Mouse (Mus musculus) midbrain, embryonic 11.5 days (tissue): ENCODE measurements around the gene Spire2. TPM values are rescaled to one million over a fixed set of nuclear protein-coding genes. Genes with fewer than 3 reads are reported as not detected.
"Not testable (repeated sequence)": the region's sequence is repeated elsewhere in the genome, so short reads cannot be mapped to it uniquely, and the experiment has no call there.

ENCODE experiments used
- ATAC-seq: fragments of 200-750 bp; cut with Nextera tagmentation; 2 replicates; pipeline ENCODE4 v1.8.0; 2017; ENCODE audit warnings: moderate TSS enrichment, moderate library complexity; ENCODE audit not compliant: low FRiP score
- DNase-seq: peaks from one replicate; pipeline ENCODE4 v3.0.0; 2015; ENCODE audit warnings: low spot score; ENCODE audit errors: missing footprints
- H3K27ac ChIP-seq: fragments of 300-500 bp; sonication (generic); 2 replicates; pipeline ENCODE4 v1.5.1; 2014; ENCODE audit warnings: low read depth, low read length
- H3K27me3 ChIP-seq: fragments of 300-500 bp; sonication (generic); 2 replicates; pipeline ENCODE4 v1.6.1; 2014; ENCODE audit warnings: mild to moderate bottlenecking, low read length, moderate library complexity, mixed read lengths; ENCODE audit not compliant: control insufficient read depth, insufficient read depth
- H3K36me3 ChIP-seq: fragments of 300-500 bp; sonication (generic); 2 replicates; pipeline ENCODE4 v1.6.1; 2014; ENCODE audit warnings: mild to moderate bottlenecking, low read length, moderate library complexity, mixed read lengths; ENCODE audit not compliant: control insufficient read depth, insufficient read depth
- H3K4me1 ChIP-seq: fragments of 300-500 bp; sonication (generic); 2 replicates; pipeline ENCODE4 v1.6.1; 2014; ENCODE audit warnings: low read length; ENCODE audit not compliant: control insufficient read depth, insufficient read depth
- H3K4me2 ChIP-seq: fragments of 300-500 bp; sonication (generic); 2 replicates; pipeline ENCODE4 v1.6.1; 2014; ENCODE audit warnings: mild to moderate bottlenecking, moderate library complexity
- H3K4me3 ChIP-seq: fragments of 300-500 bp; sonication (generic); 2 replicates; pipeline ENCODE4 v1.5.1; 2014; ENCODE audit warnings: low read depth, low read length
- H3K9ac ChIP-seq: fragments of 300-500 bp; sonication (generic); 2 replicates; pipeline ENCODE4 v1.6.1; 2014; ENCODE audit warnings: low read length
- H3K9me3 ChIP-seq: fragments of 300-500 bp; sonication (generic); 2 replicates; pipeline ENCODE4 v1.6.1; 2016; ENCODE audit warnings: low read length; ENCODE audit not compliant: control insufficient read depth
- WGBS: fragments of 180-500 bp; shearing (Covaris S2); extraction: QIAGEN DNeasy Blood & Tissue Kit; methylation state at CpG from one replicate; pipeline ENCODE4 v1.1.7; 2014; 5-methylcytosine and 5-hydroxymethylcytosine counted together
- polyA plus RNA-seq: library from polyadenylated mRNA; unstranded; fragments of >200 nt; fragmentation: Nextera tagmentation; extraction: Ambion mirVana; gene quantifications from 2 replicates; pipeline ENCODE4 v1.2.1, GENCODE M21; 2014

Gene Spire2
- 9.2 and 13.2 TPM in 2 replicates for polyA plus RNA-seq

DNA sequence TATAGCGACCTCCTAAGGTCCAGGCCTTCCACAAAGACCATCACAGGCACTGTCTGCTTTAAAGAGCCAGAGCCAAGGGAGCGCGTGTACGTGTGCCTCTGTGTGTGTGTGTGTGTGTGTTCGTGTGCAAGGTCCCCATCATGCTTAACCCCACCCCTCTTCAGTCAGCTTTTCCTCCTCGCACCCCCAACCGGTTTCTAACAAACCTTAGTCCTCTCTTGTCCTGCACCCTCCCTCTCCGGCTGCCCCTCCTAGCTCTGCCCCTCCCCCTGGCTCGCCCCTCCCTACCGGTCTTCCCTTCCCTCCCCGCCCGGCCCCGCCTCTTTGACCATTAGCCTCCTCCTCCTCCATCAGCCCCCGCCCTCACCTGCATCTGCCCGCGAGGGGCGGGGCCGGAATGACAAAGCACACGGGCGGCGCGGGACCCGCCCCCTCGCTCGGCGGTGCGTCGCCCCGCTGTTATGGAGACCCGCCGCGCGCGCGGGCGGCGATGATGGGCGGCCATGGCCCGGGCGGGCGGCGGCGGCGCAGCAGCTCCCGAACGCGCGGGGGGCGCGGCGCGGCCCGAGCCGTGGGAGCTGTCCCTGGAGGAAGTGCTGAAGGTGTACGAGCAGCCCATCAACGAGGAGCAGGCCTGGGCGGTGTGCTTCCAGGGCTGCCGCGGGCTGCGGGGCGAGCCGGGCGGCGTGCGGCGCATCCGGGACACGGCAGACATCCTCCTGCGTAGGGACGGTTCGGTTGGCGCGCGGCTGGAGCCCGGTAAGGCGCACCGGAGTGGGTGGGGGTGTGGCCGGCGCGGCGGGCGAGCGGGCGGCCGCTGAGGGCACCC lies at the start of gene Spire2:
Gene Spire2 (plus strand): TSS at position 452 of the 829 bp plus-strand sequence.
- Histone ChIP-seq H3K9ac (peak within 1 kb of the TSS; percentile 90), H3K4me3 (peak within 1 kb of the TSS; percentile 87), H3K27me3 (no peaks in the 10 kb centered on the region), H3K27ac (peak within 1 kb of the TSS; percentile 68), H3K4me2 (peak within 1 kb of the TSS; percentile 88), H3K9me3 (no peaks in the 10 kb centered on the region), H3K4me1 (peaks cover 12% of the 10 kb centered on the region), H3K36me3 (no peaks in the 10 kb centered on the region)
- WGBS = under 1% methylated on average over 68 of the region's 85 CpGs
- ATAC-seq (peak; percentile 88), DNase-seq (peak; percentile 96)

DNA sequence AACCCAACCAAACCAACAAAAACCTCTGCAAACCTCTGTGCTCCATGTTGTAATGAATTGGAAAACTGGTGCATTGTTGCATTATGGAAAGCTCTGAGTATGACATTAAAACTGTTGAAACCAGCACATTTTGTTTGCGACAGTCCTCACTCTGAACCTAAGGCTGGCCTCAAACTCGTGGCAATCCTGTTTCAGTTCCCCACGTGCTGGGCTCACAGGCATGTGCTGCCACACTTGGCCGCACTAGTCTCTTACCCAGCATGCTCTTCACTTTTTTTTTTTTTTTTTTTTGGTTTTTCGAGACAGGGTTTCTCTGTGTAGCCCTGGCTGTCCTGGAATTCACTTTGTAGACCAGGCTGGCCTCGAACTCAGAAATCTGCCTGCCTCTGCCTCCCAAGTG lies 49.5 kb upstream of the Spire2 start:
- H3K9me3 ChIP-seq, H3K27ac ChIP-seq, H3K4me1 ChIP-seq, DNase-seq, H3K4me3 ChIP-seq, H3K4me2 ChIP-seq, H3K9ac ChIP-seq, H3K36me3 ChIP-seq, H3K27me3 ChIP-seq, ATAC-seq: not testable (repeated sequence)
- 96% methylated on average over 5 of the region's 6 CpGs for WGBS

GRCm38 (mm10) chr8:123283991-123284390 lies 48.5 kb upstream of the Spire2 start:
- ATAC-seq (no peak), DNase-seq (no peak)
- Histone ChIP-seq H3K4me3 (no peak overlapping the region), H3K9me3 (no peaks in the 10 kb centered on the region), H3K27me3 (no peaks in the 10 kb centered on the region), H3K27ac (no peak overlapping the region), H3K9ac (no peak overlapping the region), H3K36me3 (peaks cover 6% of the 10 kb centered on the region), H3K4me1 (no peaks in the 10 kb centered on the region), H3K4me2 (no peak overlapping the region)
- WGBS = 91% methylated on average over 7 of the region's 7 CpGs

DNA sequence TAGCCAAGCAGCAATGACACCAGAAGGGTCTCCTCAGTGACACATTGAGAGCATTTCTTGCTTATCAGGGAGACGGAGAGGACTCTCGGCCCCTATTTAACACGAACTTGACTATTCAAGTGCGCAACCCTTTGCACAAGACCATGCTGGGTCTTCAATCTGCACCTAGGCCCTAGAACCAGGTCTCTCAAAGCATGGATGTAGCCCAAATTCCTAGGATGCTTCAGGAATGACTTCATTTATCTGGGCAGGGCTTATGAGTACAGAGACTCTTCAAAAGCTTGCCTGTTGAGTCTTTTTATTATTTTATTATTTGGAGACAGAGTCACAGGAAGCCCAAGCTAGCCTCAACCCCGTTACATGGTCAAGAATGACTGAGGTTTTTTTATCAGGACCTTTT lies 48.0 kb upstream of the Spire2 start:
- H3K4me3 ChIP-seq = no peak overlapping the region
- DNase-seq = no peak
- 96% methylated on average over 5 of the region's 5 CpGs for WGBS
- no peak overlapping the region for H3K4me2 ChIP-seq
- H3K9me3 ChIP-seq = no peaks in the 10 kb centered on the region
- no peak for ATAC-seq
- H3K27me3 ChIP-seq = no peaks in the 10 kb centered on the region
- H3K9ac ChIP-seq = no peak overlapping the region
- no peak overlapping the region for H3K27ac ChIP-seq
- peaks cover 6% of the 10 kb centered on the region for H3K36me3 ChIP-seq
- H3K4me1 ChIP-seq = no peaks in the 10 kb centered on the region

GRCm38 (mm10) chr8:123287362-123287761 lies 45.2 kb upstream of the Spire2 start:
- H3K4me3 ChIP-seq = no peak overlapping the region
- H3K27ac ChIP-seq = no peak overlapping the region
- no peaks in the 10 kb centered on the region for H3K4me1 ChIP-seq
- H3K4me2 ChIP-seq = no peak overlapping the region
- H3K36me3 ChIP-seq = peaks cover 6% of the 10 kb centered on the region
- no peak overlapping the region for H3K9ac ChIP-seq
- no peaks in the 10 kb centered on the region for H3K9me3 ChIP-seq
- no peak for ATAC-seq
- no peak for DNase-seq
- WGBS = 97% methylated on average over 17 of the region's 17 CpGs
- no peaks in the 10 kb centered on the region for H3K27me3 ChIP-seq

DNA sequence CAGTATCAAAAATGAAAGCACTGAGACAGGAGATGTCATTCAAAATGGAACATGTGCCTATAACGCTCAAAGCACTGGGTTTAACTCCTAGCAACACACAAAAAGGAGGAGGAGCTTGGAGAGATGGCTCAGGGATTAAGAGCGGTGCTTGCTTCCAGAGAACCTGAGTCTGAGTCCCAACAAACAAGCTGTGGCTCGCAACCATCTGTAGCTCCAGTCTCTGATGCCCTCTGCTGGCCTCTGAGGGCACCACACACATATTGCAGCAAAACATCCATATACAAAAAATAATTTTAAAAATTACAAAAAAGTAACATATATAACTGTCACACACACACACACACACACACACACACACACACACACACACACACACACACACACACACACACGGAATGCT lies 42.3 kb upstream of the Spire2 start:
- 84% methylated on average over 4 of the region's 4 CpGs for WGBS
- DNase-seq = no peak
- ATAC-seq = no peak

DNA sequence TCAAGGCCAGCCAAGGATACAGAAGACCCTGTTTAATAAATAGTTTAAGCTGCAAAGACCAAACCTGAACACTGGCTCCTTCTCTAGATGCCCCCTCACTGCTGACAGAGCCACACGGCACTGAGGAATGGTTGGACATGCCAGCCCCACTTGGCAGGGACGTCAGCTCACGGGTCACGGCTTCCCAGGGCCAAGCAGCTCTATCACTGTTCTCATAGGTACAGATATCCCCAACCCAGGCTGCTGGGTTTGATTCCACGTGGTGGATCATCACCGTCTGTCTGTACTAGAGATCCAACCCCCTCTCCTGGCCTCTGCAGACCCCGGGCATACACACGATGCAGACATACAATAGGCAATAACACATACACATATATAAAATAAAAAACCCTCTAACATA lies 41.8 kb upstream of the Spire2 start:
- WGBS = 90% methylated on average over 8 of the region's 8 CpGs
- H3K36me3 ChIP-seq = peaks cover 10% of the 10 kb centered on the region

More for the DNA sequence above, 42.3 kb upstream of the Spire2 start:
- Histone ChIP-seq H3K9ac (no peak overlapping the region), H3K4me2 (no peak overlapping the region), H3K27ac (no peak overlapping the region), H3K4me1 (no peaks in the 10 kb centered on the region), H3K27me3 (no peaks in the 10 kb centered on the region), H3K4me3 (no peak overlapping the region), H3K9me3 (no peaks in the 10 kb centered on the region), H3K36me3 (peaks cover 6% of the 10 kb centered on the region)

GRCm38 (mm10) chr8:123291716-123292115 lies 40.8 kb upstream of the Spire2 start:
- H3K4me3 ChIP-seq = no peak overlapping the region
- H3K4me2 ChIP-seq = no peak overlapping the region
- no peak overlapping the region for H3K9ac ChIP-seq
- no peaks in the 10 kb centered on the region for H3K9me3 ChIP-seq
- DNase-seq (no peak), ATAC-seq (no peak)
- no peaks in the 10 kb centered on the region for H3K4me1 ChIP-seq
- 88% methylated on average over 8 of the region's 8 CpGs for WGBS
- peaks cover 7% of the 10 kb centered on the region; the same call in 1 of the 2 replicates for H3K36me3 ChIP-seq
- no peak overlapping the region for H3K27ac ChIP-seq
- H3K27me3 ChIP-seq = no peaks in the 10 kb centered on the region

More for the DNA sequence above, 41.8 kb upstream of the Spire2 start:
- no peak overlapping the region for H3K4me3 ChIP-seq
- no peaks in the 10 kb centered on the region for H3K4me1 ChIP-seq
- ATAC-seq = no peak
- no peaks in the 10 kb centered on the region for H3K27me3 ChIP-seq
- DNase-seq = no peak
- H3K9ac ChIP-seq = no peak overlapping the region
- H3K27ac ChIP-seq = no peak overlapping the region
- no peaks in the 10 kb centered on the region for H3K9me3 ChIP-seq
- H3K4me2 ChIP-seq = no peak overlapping the region

- Histone ChIP-seq H3K9ac (no peak overlapping the region), H3K27me3 (no peaks in the 10 kb centered on the region), H3K9me3 (no peaks in the 10 kb centered on the region), H3K36me3 (peaks cover 7% of the 10 kb centered on the region; the same call in 1 of the 2 replicates), H3K27ac (no peak overlapping the region), H3K4me2 (no peak overlapping the region), H3K4me3 (no peak overlapping the region), H3K4me1 (no peaks in the 10 kb centered on the region)
- DNase-seq (no peak), ATAC-seq (no peak)
- 84% methylated on average over 3 of the region's 3 CpGs for WGBS
Measured at GRCm38 (mm10) chr8:123292281-123292680, 40.2 kb upstream of the Spire2 start.
